Mouse (Mus musculus) spleen, postnatal 4 days (tissue): ENCODE results near the gene Pianp.

Experiments used
- DNase-seq, 2 experiments: peaks; one replicate each; pipeline ENCODE4 v3.0.0; 2022; ENCODE audit warnings: low spot score in 2 of 2

Pianp gene

GRCm38 (mm10) chr6:125008060-125008459 is 11.6 kb downstream of the Pianp start:
- DNase-seq = no peak

GRCm38 (mm10) chr6:125008586-125009128 is 12.2 kb downstream of the Pianp start:
- peak; percentile 92 to 94 for DNase-seq

DNA sequence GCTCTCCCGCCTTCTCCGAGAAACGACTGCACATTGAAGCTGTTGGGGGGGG is 12.5 kb downstream of the Pianp start, which contains the start of gene Zfp384:
TSS of gene Zfp384 (plus strand) at position 17 of the 52 bp plus-strand sequence.
- no peak for DNase-seq

DNA sequence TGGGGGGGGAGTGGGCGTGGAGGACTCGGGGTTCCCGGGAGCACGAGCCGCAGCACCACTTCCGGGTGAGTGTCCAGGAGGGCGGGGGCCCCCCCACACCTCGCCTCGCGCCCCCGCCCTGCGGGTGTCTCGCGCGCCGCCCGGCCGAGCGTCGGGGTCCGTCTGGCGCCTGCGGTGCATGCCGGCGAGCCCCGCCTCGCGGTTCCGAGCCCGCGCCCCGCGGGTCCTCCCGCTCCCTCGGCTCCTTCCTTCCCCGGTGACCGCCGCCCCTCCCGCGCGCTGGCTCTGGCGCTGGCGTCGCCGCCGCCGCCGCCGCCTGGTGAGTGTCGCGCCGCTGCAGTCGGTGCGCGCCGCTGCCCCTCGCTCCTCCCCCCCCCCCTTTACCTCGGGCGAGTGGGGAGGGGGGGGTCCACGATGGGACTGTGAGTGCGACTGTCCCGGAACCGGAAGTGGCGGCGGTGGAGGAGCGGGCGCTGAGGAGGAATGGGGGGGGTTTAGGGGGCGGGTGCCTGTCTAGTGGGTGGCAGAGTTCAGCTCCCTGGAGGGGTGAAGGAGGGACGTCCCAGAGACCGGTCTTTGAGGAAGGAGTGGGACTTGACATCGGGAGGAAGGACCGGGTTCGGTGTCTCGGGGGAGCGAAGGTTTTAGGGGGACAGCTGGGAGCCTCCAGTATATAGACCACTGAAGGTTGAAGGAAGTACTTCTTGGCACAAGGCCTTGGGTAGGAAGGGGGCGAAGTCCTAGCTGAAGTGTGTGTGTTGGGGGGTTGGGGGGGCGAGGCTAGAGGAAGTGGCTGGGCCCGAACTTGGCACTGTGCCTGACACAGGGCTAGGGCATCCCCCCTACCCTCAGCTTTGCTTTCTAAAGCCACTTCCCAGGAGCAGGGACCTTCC is 12.9 kb downstream of the Pianp start:
- DNase-seq = peak; percentile 73 to 86

GRCm38 (mm10) chr6:125017682-125018081 is 21.2 kb downstream of the Pianp start:
- peak in 1 of 2 experiments; percentile 54 for DNase-seq

DNA sequence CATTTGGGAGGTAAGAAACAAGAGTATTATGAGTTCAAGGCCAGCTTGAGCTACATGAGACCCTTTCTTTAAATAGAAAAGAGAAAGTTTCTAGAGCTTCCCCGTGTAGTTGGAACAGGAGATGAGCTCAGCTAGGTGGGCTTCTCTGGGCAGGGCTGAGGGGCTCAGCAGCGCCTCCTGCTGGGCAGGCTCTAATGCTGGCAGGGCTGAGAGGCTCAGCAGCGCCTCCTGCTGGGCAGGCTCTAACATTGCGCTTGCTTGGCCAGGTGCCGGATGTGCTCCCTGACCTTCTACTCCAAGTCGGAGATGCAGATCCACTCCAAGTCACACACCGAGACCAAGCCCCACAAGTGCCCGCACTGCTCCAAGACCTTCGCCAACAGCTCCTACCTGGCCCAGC is 34.0 kb downstream of the Pianp start:
- DNase-seq = peak; percentile 64 to 91

GRCm38 (mm10) chr6:125031604-125032003 is 35.1 kb downstream of the Pianp start:
- DNase-seq = no peak

- no peak for DNase-seq
Measured at GRCm38 (mm10) chr6:125038666-125039065, 42.2 kb downstream of the Pianp start.

DNA sequence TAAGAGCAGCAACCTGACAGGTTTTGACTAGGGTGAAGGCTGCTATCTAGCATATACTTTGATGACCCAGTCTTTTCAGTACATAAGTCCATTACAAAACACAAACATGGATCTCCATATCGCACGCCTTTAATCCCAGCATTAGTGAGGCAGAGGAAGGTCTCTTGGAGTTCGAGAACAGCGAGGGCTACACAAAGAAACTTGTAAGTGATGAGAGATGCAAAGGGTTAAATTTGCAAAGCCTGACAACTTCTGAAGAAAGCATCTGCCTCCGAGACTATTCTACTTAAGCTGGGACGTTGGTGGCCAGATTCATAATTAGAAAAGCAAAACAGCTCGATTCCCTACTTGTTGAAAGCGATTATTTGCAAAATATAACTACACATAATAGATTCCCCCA is 42.6 kb downstream of the Pianp start:
- no peak for DNase-seq

- peak; percentile 81 to 87 for DNase-seq
Measured at GRCm38 (mm10) chr6:125039533-125040153, 43.1 kb downstream of the Pianp start, which contains the start of gene Ing4. Gene Ing4 (plus strand): TSS chr6:125039760.

DNA sequence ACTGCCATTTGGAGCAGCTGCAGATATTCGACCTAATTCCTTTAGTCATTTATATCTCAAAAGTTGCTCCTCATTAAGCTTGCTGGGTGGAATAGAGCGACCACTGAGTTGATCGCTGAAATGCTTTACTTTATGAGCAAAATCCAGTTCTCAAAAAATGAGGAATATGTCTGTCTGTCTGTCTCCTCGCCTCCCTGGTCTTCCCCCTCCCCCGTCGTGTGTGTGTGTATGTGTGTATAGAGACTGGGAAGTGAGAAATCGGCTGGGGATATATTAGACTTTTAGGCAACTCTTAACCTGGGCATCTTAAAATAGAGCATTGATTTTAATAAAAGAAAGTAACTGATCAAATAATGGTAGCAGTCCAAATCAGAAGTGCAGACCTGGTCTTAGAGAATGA is 43.7 kb downstream of the Pianp start:
- DNase-seq = no peak

DNA sequence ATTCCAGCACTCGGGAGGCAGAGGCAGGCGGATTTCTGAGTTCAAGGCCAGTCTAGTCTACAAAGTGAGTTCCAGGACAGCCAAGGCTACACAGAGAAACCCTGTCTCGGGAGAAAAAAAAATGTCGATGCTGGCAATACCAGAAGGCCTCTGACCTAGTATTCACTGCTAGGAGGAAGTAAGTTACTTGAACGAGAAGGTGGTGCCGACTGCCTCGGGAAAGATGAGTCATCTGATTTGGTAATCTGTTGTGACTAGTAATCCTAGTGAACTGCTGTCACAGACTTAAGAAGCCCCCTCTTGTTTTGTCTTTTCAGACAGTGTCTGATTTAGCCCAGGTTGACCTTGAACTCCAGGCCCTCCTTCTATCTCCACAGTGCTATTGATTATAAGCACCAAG is 44.6 kb downstream of the Pianp start:
- no peak for DNase-seq

GRCm38 (mm10) chr6:125042081-125042480 is 45.6 kb downstream of the Pianp start:
- no peak for DNase-seq

DNA sequence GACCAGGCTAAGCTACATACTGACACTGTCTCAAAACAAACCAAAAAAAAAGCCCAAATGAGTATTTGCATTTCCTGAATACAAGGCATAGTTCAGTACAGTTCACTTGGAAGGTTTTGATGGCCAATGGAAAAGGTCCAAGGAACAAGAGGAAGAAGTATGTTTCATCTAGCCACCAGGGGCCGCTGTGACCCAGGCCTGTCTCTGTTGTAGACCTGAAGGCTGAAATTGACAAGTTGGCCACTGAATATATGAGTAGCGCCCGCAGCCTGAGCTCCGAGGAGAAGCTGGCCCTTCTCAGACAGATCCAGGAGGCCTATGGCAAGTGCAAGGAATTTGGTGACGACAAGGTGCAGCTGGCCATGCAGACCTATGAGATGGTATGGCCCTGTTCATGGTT is 50.2 kb downstream of the Pianp start:
- DNase-seq = peak; percentile 76 to 90

GRCm38 (mm10) chr6:125049678-125050077 is 53.2 kb downstream of the Pianp start, which contains the start of gene Acrbp:
Gene Acrbp (plus strand): TSS chr6:125049689.
- no peak for DNase-seq

DNA sequence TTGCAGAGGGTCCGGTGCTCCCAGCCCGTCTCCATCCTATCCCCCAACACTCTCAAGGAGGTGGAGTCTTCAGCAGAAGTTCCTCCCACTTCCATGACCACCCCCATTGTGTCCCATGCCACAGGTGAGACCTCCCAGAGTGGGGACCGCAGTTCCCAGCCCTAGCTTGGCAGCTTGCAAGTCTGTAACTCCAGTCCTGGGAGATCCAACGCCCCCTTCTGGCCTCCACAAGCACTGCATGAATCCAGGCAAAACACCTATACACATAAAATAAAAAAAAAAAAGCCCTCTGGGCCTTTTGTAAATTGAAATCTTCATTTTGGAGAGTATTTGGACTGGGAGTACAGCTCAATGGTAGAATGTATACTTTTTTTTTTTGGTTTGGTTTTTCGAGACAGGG is 54.7 kb downstream of the Pianp start:
- no peak for DNase-seq
